Mouse (Mus musculus) CH12.LX (cell line): ENCODE data around the gene Nf1. TPM values are rescaled to one million over a fixed set of nuclear protein-coding genes. Genes with fewer than 3 reads are reported as not detected.

Experiments
- DNase-seq: peaks from one replicate; pipeline ENCODE4 v3.0.0-alpha.2; 2013; ENCODE audit errors: extremely low read depth
- H3K27ac ChIP-seq: 2 replicates; pipeline ENCODE4 v1.5.1; 2012; ENCODE audit warnings: low read depth, mild to moderate bottlenecking, control low read depth, moderate library complexity; ENCODE audit not compliant: insufficient read depth
- H3K27me3 ChIP-seq: replicated peaks from 2 replicates; pipeline ENCODE3; 2012; ENCODE audit warnings: inconsistent platforms
- H3K36me3 ChIP-seq, 2 experiments: replicated peaks in 1 of 2; 2 replicates each; pipeline versions ENCODE3 to v1.6.1; 2012; ENCODE audit warnings: inconsistent platforms in 1 of 2, low read length in 1 of 2, mild to moderate bottlenecking in 1 of 2, mixed read lengths in 1 of 2, moderate library complexity in 1 of 2; ENCODE audit not compliant: control insufficient read depth in 1 of 2, insufficient read depth in 1 of 2
- H3K4me1 ChIP-seq, 2 experiments: 2 replicates each; pipeline ENCODE4 v1.6.1; 2012; ENCODE audit warnings: inconsistent platforms in 1 of 2, moderate library complexity in 1 of 2; ENCODE audit not compliant: insufficient read depth in 2 of 2, control insufficient read depth in 1 of 2
- H3K4me2 ChIP-seq: 2 replicates; pipeline ENCODE4 v1.6.1; 2012; ENCODE audit warnings: low read depth, mild to moderate bottlenecking, control low read depth; ENCODE audit not compliant: poor library complexity, insufficient read depth, severe bottlenecking
- H3K4me3 ChIP-seq, 3 experiments: fragments of 150-350 bp in 1 of 3; sonication (generic) in 1 of 3; replicated peaks in 1 of 3; 2 replicates each; pipeline versions ENCODE3 to v1.5.1; 2011 to 2012; ENCODE audit warnings: low read depth in 2 of 3, low read length in 2 of 3, mild to moderate bottlenecking in 2 of 3, moderate library complexity in 2 of 3, control low read depth in 1 of 3, improper control_type of control experiment in 1 of 3, inconsistent platforms in 1 of 3, mixed read lengths in 1 of 3; ENCODE audit not compliant: poor library complexity in 1 of 3
- H3K79me2 ChIP-seq: replicated peaks from 2 replicates; pipeline ENCODE4 v1.6.1; 2012; ENCODE audit warnings: mild to moderate bottlenecking, moderate library complexity; ENCODE audit not compliant: control insufficient read depth, poor library complexity, insufficient read depth, severe bottlenecking; ENCODE audit errors: extremely low read depth
- H3K9ac ChIP-seq: 2 replicates; pipeline ENCODE4 v1.6.1; 2012; ENCODE audit warnings: low read depth, mild to moderate bottlenecking, control low read depth, moderate library complexity; ENCODE audit not compliant: insufficient read depth
- H3K9me3 ChIP-seq: replicated peaks from 2 replicates; pipeline ENCODE3; 2012; ENCODE audit warnings: low read length, inconsistent platforms, mixed read lengths
- BHLHE40 ChIP-seq: IDR thresholded peaks from 2 replicates; pipeline ENCODE4 v1.6.1; 2011; ENCODE audit warnings: mild to moderate bottlenecking, low read depth, low read length, improper control_type of control experiment
- E2F4 ChIP-seq: IDR thresholded peaks from 2 replicates; pipeline ENCODE4 v1.6.1; 2011; ENCODE audit warnings: low read depth, low read length, improper control_type of control experiment; ENCODE audit not compliant: insufficient replicate concordance
- ELF1 ChIP-seq: IDR thresholded peaks from 2 replicates; pipeline ENCODE4 v1.6.1; 2014; ENCODE audit warnings: low read depth, mild to moderate bottlenecking, inconsistent platforms, low read length, improper control_type of control experiment
- EP300 ChIP-seq: IDR thresholded peaks from 2 replicates; pipeline ENCODE4 v1.6.1; 2011; ENCODE audit warnings: low read length, improper control_type of control experiment
- ETS1 ChIP-seq: conservative IDR thresholded peaks from 2 replicates; pipeline ENCODE4 v1.6.1; 2012; ENCODE audit warnings: low read depth, mild to moderate bottlenecking, inconsistent platforms, low read length, improper control_type of control experiment, moderate library complexity
- HCFC1 ChIP-seq: IDR thresholded peaks from 2 replicates; pipeline ENCODE4 v1.6.1; 2012; ENCODE audit warnings: low read depth, mild to moderate bottlenecking, inconsistent platforms, low read length, improper control_type of control experiment
- JUN ChIP-seq: IDR thresholded peaks from 2 replicates; pipeline ENCODE4 v1.6.1; 2011; ENCODE audit warnings: low read depth, mild to moderate bottlenecking, low read length, improper control_type of control experiment, moderate library complexity; ENCODE audit not compliant: insufficient read depth
- MAX ChIP-seq: IDR thresholded peaks from 2 replicates; pipeline ENCODE4 v1.6.1; 2011; ENCODE audit warnings: low read length, improper control_type of control experiment
- MYC ChIP-seq: IDR thresholded peaks from 2 replicates; pipeline ENCODE4 v1.6.1; 2011; ENCODE audit warnings: low read depth, mild to moderate bottlenecking, improper control_type of control experiment, low read length
- NELFE ChIP-seq: IDR thresholded peaks from 2 replicates; pipeline ENCODE4 v1.6.1; 2011; ENCODE audit warnings: low read depth, low read length, improper control_type of control experiment
- NRF1 ChIP-seq: IDR thresholded peaks from 2 replicates; pipeline ENCODE4 v1.6.1; 2014; ENCODE audit warnings: low read depth, mild to moderate bottlenecking, inconsistent platforms, low read length, improper control_type of control experiment, moderate library complexity
- PAX5 ChIP-seq: IDR thresholded peaks from 2 replicates; pipeline ENCODE4 v1.6.1; 2012; ENCODE audit warnings: low read length, inconsistent platforms, mixed read lengths
- POLR2AphosphoS2 ChIP-seq: IDR thresholded peaks from 2 replicates; pipeline ENCODE4 v1.6.1; 2011; ENCODE audit warnings: low read depth, low read length, improper control_type of control experiment
- RCOR1 ChIP-seq: conservative IDR thresholded peaks from 2 replicates; pipeline ENCODE4 v1.6.1; 2012; ENCODE audit warnings: low read depth, mild to moderate bottlenecking, inconsistent platforms, low read length, improper control_type of control experiment
- SIN3A ChIP-seq: IDR thresholded peaks from 2 replicates; pipeline ENCODE4 v1.6.1; 2012; ENCODE audit warnings: low read length, improper control_type of control experiment, inconsistent platforms
- TBP ChIP-seq: conservative IDR thresholded peaks from 2 replicates; pipeline ENCODE4 v1.6.1; 2011; ENCODE audit warnings: low read depth, low read length, improper control_type of control experiment
- TCF12 ChIP-seq: IDR thresholded peaks from 2 replicates; pipeline ENCODE4 v1.6.1; 2014; ENCODE audit warnings: low read depth, mild to moderate bottlenecking, inconsistent platforms, low read length, improper control_type of control experiment
- UBTF ChIP-seq: IDR thresholded peaks from 2 replicates; pipeline ENCODE4 v1.6.1; 2012; ENCODE audit warnings: low read depth, mild to moderate bottlenecking, inconsistent platforms, low read length, improper control_type of control experiment, moderate library complexity
- USF1 ChIP-seq: IDR thresholded peaks from 2 replicates; pipeline ENCODE4 v1.6.1; 2014; ENCODE audit warnings: low read depth, mild to moderate bottlenecking, inconsistent platforms, low read length, improper control_type of control experiment
- USF2 ChIP-seq: conservative IDR thresholded peaks from 2 replicates; pipeline ENCODE4 v1.6.1; 2011; ENCODE audit warnings: low read depth, low read length, improper control_type of control experiment
- ZC3H11A ChIP-seq: IDR thresholded peaks from 2 replicates; pipeline ENCODE4 v1.6.1; 2012; ENCODE audit warnings: low read depth, mild to moderate bottlenecking, inconsistent platforms, low read length, improper control_type of control experiment
- ZKSCAN1 ChIP-seq: IDR thresholded peaks from 2 replicates; pipeline ENCODE4 v1.6.1; 2012; ENCODE audit warnings: low read depth, inconsistent platforms, low read length, improper control_type of control experiment, borderline replicate concordance
- ZNF384 ChIP-seq: IDR thresholded peaks from 2 replicates; pipeline ENCODE4 v1.6.1; 2012; ENCODE audit warnings: low read depth, low read length, improper control_type of control experiment, inconsistent platforms
- dilution Hi-C: fragments of 300-500 bp; cut with MboI; formaldehyde crosslinking; loops from 2 replicates; pipeline ENCODE4 v1.14.3; 2020; ENCODE audit warnings: low sequenced_read_pairs; ENCODE audit not compliant: extremely low pct_unique_long_range_greater_than_20kb, extremely low pct_ligation_motif_present
- in situ Hi-C: fragments of 300-500 bp; cut with MboI; formaldehyde crosslinking; loops from 3 replicates; pipeline ENCODE4 v1.14.3; 2019; ENCODE audit warnings: low sequenced_read_pairs, low pct_ligation_motif_present, low pct_unique_long_range_greater_than_20kb, mixed read lengths
- polyA plus RNA-seq: library from polyadenylated mRNA; unstranded; fragments of >175 nt; gene quantifications from 2 replicates; pipeline ENCODE4 v1.2.1, GENCODE M21; 2012; ENCODE audit warnings: low read depth; ENCODE audit not compliant: insufficient read length
- total RNA-seq, 2 experiments: library from RNA; depleted of rRNA; stranded (reverse); fragments of 300-350 nt in 1 of 2; fragments of >200 nt in 1 of 2; gene quantifications; 2 replicates each; pipeline ENCODE4 v1.2.3; 2012 to 2014

Nf1 gene
- total and polyA plus RNA-seq, 3 experiments = 7.3 to 19.5 (median 12.4) TPM

DNA sequence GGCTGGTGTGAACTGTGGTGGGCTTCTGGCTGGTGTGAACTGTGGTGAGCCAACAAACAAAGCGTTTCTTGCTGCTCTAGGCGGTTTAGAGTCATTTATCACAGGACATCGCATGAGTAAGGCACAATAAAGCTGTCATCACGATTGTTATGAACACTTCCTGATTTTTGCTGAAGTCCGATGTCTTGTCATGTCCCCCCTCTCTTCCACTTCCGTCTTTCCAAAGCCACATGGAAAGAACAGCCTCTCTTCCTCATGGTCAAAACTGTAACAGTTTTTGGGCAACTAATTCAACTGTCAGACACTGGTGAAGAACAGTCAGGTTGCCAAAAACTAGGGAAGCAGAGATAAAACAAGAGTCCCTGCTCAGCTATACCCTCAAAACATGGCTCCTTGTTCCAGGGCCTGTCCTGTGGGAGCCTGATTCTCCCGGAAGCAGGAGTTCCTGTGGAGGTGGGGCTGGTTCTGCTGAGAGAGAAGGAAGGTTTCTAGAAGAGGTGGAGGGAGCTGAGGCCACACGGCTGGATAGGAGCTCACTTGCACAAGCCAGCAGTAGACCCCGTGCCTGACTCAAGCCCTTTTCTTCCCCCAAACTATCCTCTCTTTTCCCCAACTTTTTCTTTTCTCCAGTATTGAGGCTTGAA, 33.7 kb upstream of the Nf1 start:
- Histone ChIP-seq H3K4me3 (no peak overlapping the region), H3K36me3 (no peaks in the 10 kb centered on the region), H3K27me3 (no peaks in the 10 kb centered on the region), H3K9me3 (no peaks in the 10 kb centered on the region), H3K4me1 (peaks cover 11 to 34% of the 10 kb centered on the region in 2 experiments), H3K9ac (no peak overlapping the region), H3K79me2 (no peaks in the 10 kb centered on the region), H3K4me2 (no peak overlapping the region), H3K27ac (no peak overlapping the region)
- no peak for DNase-seq
- in situ Hi-C loops = no loop called here
- dilution Hi-C loops = no loop called here
- TF ChIP-seq USF1 = no peak
- no peak for TF ChIP-seq NRF1
- no peak for TF ChIP-seq ZC3H11A
- TF ChIP-seq UBTF = no peak
- TF ChIP-seq SIN3A = no peak
- TF ChIP-seq ETS1 = no peak
- no peak for TF ChIP-seq NELFE
- TF ChIP-seq TCF12 = no peak
- no peak for TF ChIP-seq RCOR1
- no peak for TF ChIP-seq EP300

DNA sequence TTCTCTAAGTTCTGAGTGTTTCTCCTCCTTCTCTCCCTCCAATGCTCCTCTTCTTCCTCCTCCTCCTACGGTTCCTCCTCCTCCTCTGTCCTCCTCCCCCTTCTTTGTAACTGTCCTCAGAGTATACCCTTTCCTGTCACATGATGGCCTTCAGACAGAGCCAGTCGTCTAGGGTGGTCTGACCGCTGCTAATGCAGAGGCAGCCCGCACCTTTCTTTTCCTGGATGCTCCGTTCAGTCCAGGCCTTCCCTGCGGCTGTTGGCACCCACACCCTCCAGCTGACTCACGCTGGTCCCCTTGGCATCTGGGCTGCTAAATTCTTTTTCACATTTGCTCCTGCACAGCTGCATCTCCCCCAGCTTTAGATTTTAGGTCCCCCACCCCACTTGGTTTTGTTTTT, 33.0 kb upstream of the Nf1 start:
- Histone ChIP-seq H3K36me3 (no peaks in the 10 kb centered on the region), H3K4me1 (peaks cover 11 to 37% of the 10 kb centered on the region in 2 experiments), H3K27ac (no peak overlapping the region), H3K79me2 (no peaks in the 10 kb centered on the region), H3K27me3 (no peaks in the 10 kb centered on the region), H3K4me3 (no peak overlapping the region), H3K9ac (no peak overlapping the region), H3K9me3 (no peaks in the 10 kb centered on the region), H3K4me2 (peak overlapping the region; percentile 48; the same call in 1 of the 2 replicates)
- TF ChIP-seq USF1 (peak; percentile 19; the same call in 1 of the 2 replicates), HCFC1 (no peak)
- DNase-seq = no peak
- dilution Hi-C loops (no loop called here), in situ Hi-C loops (no loop called here)

DNA sequence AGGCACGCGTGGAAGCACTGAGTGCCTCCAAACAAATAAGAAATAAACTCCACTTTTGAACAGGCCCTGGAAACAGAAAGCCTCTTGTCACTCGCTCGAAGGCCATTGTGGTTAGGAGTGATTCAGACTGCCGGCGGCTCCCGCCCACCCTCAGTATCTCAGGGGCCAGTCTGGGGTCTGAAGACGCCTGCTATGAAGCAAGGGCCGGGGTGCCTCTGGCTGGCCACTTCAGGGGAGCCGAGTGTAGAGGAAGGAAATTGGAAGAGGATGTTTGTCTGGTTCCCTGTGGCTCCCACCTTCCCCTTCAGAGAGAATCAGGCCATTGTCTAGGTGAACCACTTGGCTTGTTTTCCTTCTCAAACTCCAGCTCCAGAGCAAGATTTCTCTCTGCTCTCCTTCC, 32.5 kb upstream of the Nf1 start:
- Histone ChIP-seq H3K9me3 (no peaks in the 10 kb centered on the region), H3K9ac (no peak overlapping the region), H3K36me3 (no peaks in the 10 kb centered on the region), H3K79me2 (no peaks in the 10 kb centered on the region), H3K4me2 (peak overlapping the region; percentile 48; the same call in 1 of the 2 replicates), H3K27me3 (no peaks in the 10 kb centered on the region)
- in situ Hi-C loops = no loop called here
- TF ChIP-seq ELF1 = no peak
- no peak for TF ChIP-seq MYC
- TF ChIP-seq ZKSCAN1 = no peak
- no peak for TF ChIP-seq USF1
- no peak for TF ChIP-seq PAX5
- TF ChIP-seq ZNF384 = no peak
- no peak for TF ChIP-seq MAX
- no peak for TF ChIP-seq BHLHE40
- no peak for TF ChIP-seq POLR2AphosphoS2
- TF ChIP-seq EP300 = no peak
- TF ChIP-seq JUN = no peak
- TF ChIP-seq E2F4 = no peak
- TF ChIP-seq USF2 = no peak
- no peak for TF ChIP-seq TBP
- TF ChIP-seq, all 38 proteins: peak for 0
- dilution Hi-C loops = no loop called here
- no peak for DNase-seq
- peaks cover 11 to 37% of the 10 kb centered on the region in 2 experiments for H3K4me1 ChIP-seq
- H3K27ac ChIP-seq = no peak overlapping the region
- peak overlapping the region in 1 of 3 experiments; percentile 5 for H3K4me3 ChIP-seq
